Mouse (Mus musculus) hindbrain, postnatal 0 days (tissue): ENCODE measurements around the gene Usp18. TPM values are rescaled to one million over a fixed set of nuclear protein-coding genes. Genes with fewer than 3 reads are reported as not detected.

Source experiments
- ATAC-seq: fragments of 200-750 bp; cut with Nextera tagmentation; 2 replicates; pipeline ENCODE4 v1.8.0; 2017; ENCODE audit warnings: mild to moderate bottlenecking, moderate TSS enrichment, moderate library complexity
- DNase-seq: peaks from one replicate; pipeline ENCODE4 v3.0.0-alpha.2; 2015; ENCODE audit warnings: low spot score
- H3K27ac ChIP-seq: fragments of 300-500 bp; sonication (generic); 2 replicates; pipeline ENCODE4 v1.5.1; 2014; ENCODE audit warnings: mild to moderate bottlenecking
- H3K27me3 ChIP-seq: fragments of 300-500 bp; sonication (generic); 2 replicates; pipeline ENCODE4 v1.6.1; 2014; ENCODE audit warnings: low read length, mixed read lengths; ENCODE audit not compliant: insufficient read depth
- H3K36me3 ChIP-seq: fragments of 300-500 bp; sonication (generic); 2 replicates; pipeline ENCODE4 v1.6.1; 2014; ENCODE audit warnings: low read length, mixed read lengths; ENCODE audit not compliant: insufficient read depth
- H3K4me1 ChIP-seq: fragments of 300-500 bp; sonication (generic); 2 replicates; pipeline ENCODE4 v1.6.1; 2014; ENCODE audit warnings: antibody characterized with exemption, low read length, mixed read lengths; ENCODE audit not compliant: insufficient read depth
- H3K4me2 ChIP-seq: fragments of 300-500 bp; sonication (generic); 2 replicates; pipeline ENCODE4 v1.6.1; 2014; ENCODE audit warnings: low read depth, mild to moderate bottlenecking, low read length, moderate library complexity, mixed read lengths
- H3K4me3 ChIP-seq: fragments of 300-500 bp; sonication (generic); 2 replicates; pipeline ENCODE4 v1.5.1; 2014; ENCODE audit warnings: low read length
- H3K9ac ChIP-seq: fragments of 300-500 bp; sonication (generic); replicated peaks from 2 replicates; pipeline ENCODE4 v1.6.1; 2014; ENCODE audit warnings: mild to moderate bottlenecking, low read length, moderate library complexity, mixed read lengths
- H3K9me3 ChIP-seq: fragments of 300-500 bp; sonication (generic); 2 replicates; pipeline ENCODE4 v1.6.1; 2016; ENCODE audit warnings: low read length, mixed read lengths
- CTCF ChIP-seq: IDR thresholded peaks from 2 replicates; pipeline ENCODE4 v1.5.1; 2016; ENCODE audit warnings: antibody characterized with exemption, control low read depth, low read depth
- WGBS: fragments of 180-500 bp; shearing (Covaris S2); extraction: QIAGEN DNeasy Blood & Tissue Kit; methylation state at CpG from one replicate; pipeline ENCODE4 v1.1.7; 2014; 5-methylcytosine and 5-hydroxymethylcytosine counted together
- polyA plus RNA-seq: library from polyadenylated mRNA; unstranded; fragments of >200 nt; fragmentation: Nextera tagmentation; extraction: Ambion mirVana; gene quantifications from 2 replicates; pipeline ENCODE4 v1.2.1, GENCODE M21; 2015
- total RNA-seq: library from RNA; depleted of rRNA; stranded (reverse); fragments of >200 nt; gene quantifications from 2 replicates; pipeline ENCODE4 v1.2.3, GENCODE M21; 2014

Usp18 gene
- total and polyA plus RNA-seq, 2 experiments from 2014 or later: 2.7 to 3.2 TPM

- no peak for ATAC-seq
- WGBS: 78% methylated on average over 5 of the region's 5 CpGs
Measured at GRCm38 (mm10) chr6:121215336-121215735, 30.4 kb upstream of the Usp18 start.

GRCm38 (mm10) chr6:121215896-121216295 lies 29.8 kb upstream of the Usp18 start:
- H3K4me1 ChIP-seq: 0 out of 2 replicates have a peak, but pooled peaks cover 4% of the 10 kb centered on the region
- H3K27me3 ChIP-seq: no peaks in the 10 kb centered on the region
- H3K36me3 ChIP-seq: no peaks in the 10 kb centered on the region
- H3K27ac ChIP-seq: no peak overlapping the region
- H3K9ac ChIP-seq: no peak overlapping the region
- DNase-seq (no peak), ATAC-seq (no peak)
- H3K4me2 ChIP-seq: no peak overlapping the region
- no peak overlapping the region for H3K4me3 ChIP-seq
- 83% methylated on average over 6 of the region's 6 CpGs for WGBS
- TF ChIP-seq CTCF: no peak
- H3K9me3 ChIP-seq: no peaks in the 10 kb centered on the region

More at GRCm38 (mm10) chr6:121215336-121215735, 30.4 kb upstream of the Usp18 start:
- H3K9ac ChIP-seq: no peak overlapping the region
- H3K4me1 ChIP-seq: 0 out of 2 replicates have a peak, but pooled peaks cover 4% of the 10 kb centered on the region
- H3K27ac ChIP-seq: no peak overlapping the region
- no peak for TF ChIP-seq CTCF
- no peaks in the 10 kb centered on the region for H3K36me3 ChIP-seq
- no peak overlapping the region for H3K4me3 ChIP-seq
- no peak overlapping the region for H3K4me2 ChIP-seq
- DNase-seq: no peak
- no peaks in the 10 kb centered on the region for H3K27me3 ChIP-seq
- no peaks in the 10 kb centered on the region for H3K9me3 ChIP-seq

GRCm38 (mm10) chr6:121216589-121217255 lies 29.0 kb upstream of the Usp18 start:
- DNase-seq (no peak), ATAC-seq (no peak)
- Histone ChIP-seq H3K4me1 (no peaks in the 10 kb centered on the region), H3K4me2 (no peak overlapping the region), H3K4me3 (no peak overlapping the region), H3K9me3 (no peaks in the 10 kb centered on the region), H3K27me3 (no peaks in the 10 kb centered on the region), H3K9ac (no peak overlapping the region), H3K36me3 (no peaks in the 10 kb centered on the region), H3K27ac (no peak overlapping the region)
- WGBS: 75% methylated on average over 5 of the region's 5 CpGs
- TF ChIP-seq CTCF: no peak

GRCm38 (mm10) chr6:121218002-121218401 lies 27.7 kb upstream of the Usp18 start:
- no peaks in the 10 kb centered on the region for H3K36me3 ChIP-seq
- DNase-seq (no peak), ATAC-seq (no peak)
- no peaks in the 10 kb centered on the region for H3K9me3 ChIP-seq
- no peak for TF ChIP-seq CTCF
- no peak overlapping the region for H3K4me2 ChIP-seq
- no peaks in the 10 kb centered on the region for H3K4me1 ChIP-seq
- no peak overlapping the region for H3K4me3 ChIP-seq
- H3K9ac ChIP-seq: no peak overlapping the region
- WGBS: 85% methylated on average over 7 of the region's 7 CpGs
- H3K27me3 ChIP-seq: no peaks in the 10 kb centered on the region
- no peak overlapping the region for H3K27ac ChIP-seq

- Histone ChIP-seq H3K36me3 (no peaks in the 10 kb centered on the region), H3K27me3 (no peaks in the 10 kb centered on the region), H3K9me3 (no peaks in the 10 kb centered on the region), H3K9ac (no peak overlapping the region), H3K4me2 (no peak overlapping the region), H3K4me1 (no peaks in the 10 kb centered on the region), H3K4me3 (no peak overlapping the region), H3K27ac (no peak overlapping the region)
- no peak for TF ChIP-seq CTCF
- WGBS: 78% methylated on average over 4 of the region's 4 CpGs
- DNase-seq: no peak
- ATAC-seq: no peak
Measured at GRCm38 (mm10) chr6:121219406-121219805, 26.3 kb upstream of the Usp18 start.

- Histone ChIP-seq H3K4me1 (no peaks in the 10 kb centered on the region), H3K4me2 (no peak overlapping the region), H3K36me3 (no peaks in the 10 kb centered on the region), H3K27me3 (no peaks in the 10 kb centered on the region), H3K4me3 (no peak overlapping the region), H3K9ac (no peak overlapping the region), H3K27ac (no peak overlapping the region), H3K9me3 (no peaks in the 10 kb centered on the region)
- ATAC-seq (no peak), DNase-seq (no peak)
- no peak for TF ChIP-seq CTCF
- 92% methylated on average over 10 of the region's 10 CpGs for WGBS
Measured at GRCm38 (mm10) chr6:121220181-121220580, 25.5 kb upstream of the Usp18 start.

GRCm38 (mm10) chr6:121221876-121222597 lies 23.7 kb upstream of the Usp18 start:
- TF ChIP-seq CTCF: no peak
- WGBS: 87% methylated on average over 8 of the region's 8 CpGs
- Histone ChIP-seq H3K36me3 (no peaks in the 10 kb centered on the region), H3K4me1 (no peaks in the 10 kb centered on the region), H3K27me3 (no peaks in the 10 kb centered on the region), H3K9ac (no peak overlapping the region), H3K27ac (no peak overlapping the region), H3K4me3 (no peak overlapping the region), H3K4me2 (no peak overlapping the region), H3K9me3 (no peaks in the 10 kb centered on the region)
- ATAC-seq: no peak
- DNase-seq: no peak
